Mouse (Mus musculus): ENCODE measurements at regions not wholly inside any gene's neighbourhood (a gene's known extent, or its start where the extent isn't known, plus 50 kb on each side); places are given as distances from the start of the nearest gene placed in this dataset.

- DNase-seq (ENCODE audit: extremely low read depth, low read depth, low spot score) = no peak
- Histone ChIP-seq H3K27ac (replicated peaks; ENCODE audit: insufficient read depth, low read depth, low read length) (no peak overlapping the region), H3K4me3 (ENCODE audit: insufficient read depth, low read depth, low read length) (no peak overlapping the region), H3K9ac (ENCODE audit: low read depth, low read length) (no peak overlapping the region), H3K79me2 (ENCODE audit: control insufficient read depth, insufficient read depth, low read length) (no peaks in the 10 kb centered on the region), H3K27me3 (ENCODE audit: control insufficient read depth, insufficient read depth, low read length) (no peaks in the 10 kb centered on the region), H3K36me3 (ENCODE audit: control insufficient read depth, insufficient read depth, low read length) (no peaks in the 10 kb centered on the region), H3K4me1 (ENCODE audit: control insufficient read depth, insufficient read depth, low read length) (no peaks in the 10 kb centered on the region)
- TF ChIP-seq CTCF (IDR thresholded peaks at IDR 0.05; ENCODE audit: low read depth, low read length) (no peak), POLR2A (IDR thresholded peaks at IDR 0.05; ENCODE audit: extremely low read depth, insufficient read depth, low read length) (no peak)
- 66% methylated on average over 5 of the region's 5 CpGs for WGBS
Measured at GRCm38 (mm10) chr17:44398231-44398630, 209.8 kb downstream of the Clic5 start.

- 82% methylated on average over 6 of the region's 6 CpGs for WGBS
- Histone ChIP-seq H3K36me3 (ENCODE audit: control insufficient read depth, insufficient read depth, low read length) (no peaks in the 10 kb centered on the region), H3K4me3 (ENCODE audit: insufficient read depth, low read depth, low read length) (no peak overlapping the region), H3K4me1 (ENCODE audit: control insufficient read depth, insufficient read depth, low read length) (no peaks in the 10 kb centered on the region), H3K79me2 (ENCODE audit: control insufficient read depth, insufficient read depth, low read length) (no peaks in the 10 kb centered on the region), H3K9ac (ENCODE audit: low read depth, low read length) (no peak overlapping the region), H3K27ac (replicated peaks; ENCODE audit: insufficient read depth, low read depth, low read length) (no peak overlapping the region), H3K27me3 (ENCODE audit: control insufficient read depth, insufficient read depth, low read length) (no peaks in the 10 kb centered on the region)
- no peak for DNase-seq (ENCODE audit: extremely low read depth, low read depth, low spot score)
- no peak for TF ChIP-seq CTCF (IDR thresholded peaks at IDR 0.05; ENCODE audit: low read depth, low read length)
- TF ChIP-seq POLR2A (IDR thresholded peaks at IDR 0.05; ENCODE audit: extremely low read depth, insufficient read depth, low read length) = no peak
Measured at GRCm38 (mm10) chr17:44404923-44405322, 216.5 kb downstream of the Clic5 start.

GRCm38 (mm10) chr17:44410961-44411360 is 222.6 kb downstream of the Clic5 start:
- Histone ChIP-seq H3K27ac (replicated peaks; ENCODE audit: insufficient read depth, low read depth, low read length) (no peak overlapping the region), H3K4me1 (ENCODE audit: control insufficient read depth, insufficient read depth, low read length) (no peaks in the 10 kb centered on the region), H3K79me2 (ENCODE audit: control insufficient read depth, insufficient read depth, low read length) (no peaks in the 10 kb centered on the region), H3K36me3 (ENCODE audit: control insufficient read depth, insufficient read depth, low read length) (no peaks in the 10 kb centered on the region), H3K9ac (ENCODE audit: low read depth, low read length) (no peak overlapping the region), H3K27me3 (ENCODE audit: control insufficient read depth, insufficient read depth, low read length) (no peaks in the 10 kb centered on the region; the same call in 1 of the 2 replicates), H3K4me3 (ENCODE audit: insufficient read depth, low read depth, low read length) (no peak overlapping the region)
- 57% methylated on average over 2 of the region's 2 CpGs for WGBS
- no peak for DNase-seq (ENCODE audit: extremely low read depth, low read depth, low spot score)
- TF ChIP-seq CTCF (IDR thresholded peaks at IDR 0.05; ENCODE audit: low read depth, low read length) = no peak
- TF ChIP-seq POLR2A (IDR thresholded peaks at IDR 0.05; ENCODE audit: extremely low read depth, insufficient read depth, low read length) = no peak

DNA sequence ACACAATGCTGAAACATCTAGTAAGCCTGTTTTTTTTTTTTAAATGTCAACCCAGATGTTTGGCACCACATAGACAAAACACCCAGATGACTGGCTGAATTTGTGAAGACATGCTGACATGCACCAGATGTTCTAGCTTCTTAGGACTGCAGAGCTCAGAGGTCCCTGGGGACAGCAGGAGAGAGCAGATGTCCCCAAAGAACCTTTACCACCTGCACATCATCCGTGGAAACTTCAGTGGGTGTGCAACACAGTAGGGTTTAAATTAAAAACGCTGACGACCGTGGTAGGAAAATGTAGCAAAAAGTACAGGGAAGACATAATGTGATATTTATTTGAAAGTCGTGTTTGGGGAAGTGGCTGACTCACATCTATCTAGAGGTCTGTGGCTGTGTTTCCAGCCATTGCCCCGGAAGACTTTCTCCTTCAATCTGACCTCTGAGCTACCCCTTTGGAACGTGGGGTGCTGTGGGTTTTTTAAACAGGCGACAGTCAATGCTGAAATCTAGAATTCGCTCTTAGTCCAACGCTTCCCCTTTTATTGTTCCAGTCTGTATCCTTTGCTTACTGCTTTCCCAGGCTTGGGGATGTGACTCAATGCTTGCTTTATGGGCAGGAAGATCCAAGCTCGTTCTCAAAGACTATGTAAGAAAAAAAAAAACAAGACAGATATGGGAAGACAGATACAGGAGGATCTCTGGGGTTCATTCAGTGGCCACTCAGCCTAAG is 230.5 kb downstream of the Clic5 start:
- H3K79me2 ChIP-seq (ENCODE audit: control insufficient read depth, insufficient read depth, low read length) = no peaks in the 10 kb centered on the region
- 70% methylated on average over 11 of the region's 11 CpGs for WGBS
- TF ChIP-seq CTCF (IDR thresholded peaks at IDR 0.05; ENCODE audit: low read depth, low read length) = no peak
- no peak for TF ChIP-seq POLR2A (IDR thresholded peaks at IDR 0.05; ENCODE audit: extremely low read depth, insufficient read depth, low read length)
- H3K4me1 ChIP-seq (ENCODE audit: control insufficient read depth, insufficient read depth, low read length) = peaks cover 2% of the 10 kb centered on the region; the same call in 1 of the 2 replicates
- no peak for DNase-seq (ENCODE audit: extremely low read depth, low read depth, low spot score)
- H3K4me3 ChIP-seq (ENCODE audit: insufficient read depth, low read depth, low read length) = no peak overlapping the region
- H3K27ac ChIP-seq (replicated peaks; ENCODE audit: insufficient read depth, low read depth, low read length) = no peak overlapping the region
- 0 out of 2 replicates have a peak, but pooled peaks cover 2% of the 10 kb centered on the region for H3K27me3 ChIP-seq (ENCODE audit: control insufficient read depth, insufficient read depth, low read length)
- H3K36me3 ChIP-seq (ENCODE audit: control insufficient read depth, insufficient read depth, low read length) = no peaks in the 10 kb centered on the region
- H3K9ac ChIP-seq (ENCODE audit: low read depth, low read length) = no peak overlapping the region

- Histone ChIP-seq H3K27me3 (ENCODE audit: control insufficient read depth, insufficient read depth, low read length) (0 out of 2 replicates have a peak, but pooled peaks cover 2% of the 10 kb centered on the region), H3K4me1 (ENCODE audit: control insufficient read depth, insufficient read depth, low read length) (peaks cover 2% of the 10 kb centered on the region; the same call in 1 of the 2 replicates), H3K9ac (ENCODE audit: low read depth, low read length) (no peak overlapping the region), H3K79me2 (ENCODE audit: control insufficient read depth, insufficient read depth, low read length) (no peaks in the 10 kb centered on the region), H3K36me3 (ENCODE audit: control insufficient read depth, insufficient read depth, low read length) (no peaks in the 10 kb centered on the region), H3K4me3 (ENCODE audit: insufficient read depth, low read depth, low read length) (no peak overlapping the region), H3K27ac (replicated peaks; ENCODE audit: insufficient read depth, low read depth, low read length) (no peak overlapping the region)
- no peak for DNase-seq (ENCODE audit: extremely low read depth, low read depth, low spot score)
- WGBS = 85% methylated on average over 7 of the region's 7 CpGs
- TF ChIP-seq CTCF (IDR thresholded peaks at IDR 0.05; ENCODE audit: low read depth, low read length) (no peak), POLR2A (IDR thresholded peaks at IDR 0.05; ENCODE audit: extremely low read depth, insufficient read depth, low read length) (no peak)
Measured at GRCm38 (mm10) chr17:44419405-44419729, 231.0 kb downstream of the Clic5 start.

Measured in liver, adult 2 months (tissue).